12 mouse cellular contexts compared by ENCODE assay signal in genomic region chr10:91342083-91342482, GRCm38 (mm10).
"Had no signal": no experiment of that assay in that cellular context is flagged by ENCODE, and none has a peak within 500 bp of the region (broad histone marks: within the 10 kb centered on the region; RNA-seq: fewer than 3 reads in every experiment).

No protein-coding gene starts in this region.

- H3K27me3 ChIP-seq: kidney, embryonic 15.5 days; limb, embryonic 15.5 days; liver, embryonic 13.5 days; midbrain, embryonic 15.5 days; neural tube, embryonic 13.5 days; stomach, embryonic 15.5 days had no signal

- H3K4me1 ChIP-seq: kidney, embryonic 15.5 days; limb, embryonic 15.5 days; liver, embryonic 13.5 days; neural tube, embryonic 13.5 days; stomach, embryonic 15.5 days had no signal

- H3K36me3 ChIP-seq: kidney, embryonic 15.5 days; limb, embryonic 15.5 days; liver, embryonic 13.5 days; midbrain, embryonic 15.5 days; neural tube, embryonic 13.5 days; stomach, embryonic 15.5 days had no signal

- H3K4me3 ChIP-seq: kidney, embryonic 15.5 days; left cerebral cortex, adult 2 months; limb, embryonic 15.5 days; liver, embryonic 13.5 days; midbrain, embryonic 15.5 days; neural tube, embryonic 13.5 days; stomach, embryonic 15.5 days had no signal

- ATAC-seq: midbrain, embryonic 15.5 days had no signal

- H3K9me3 ChIP-seq: kidney, embryonic 15.5 days; limb, embryonic 15.5 days; liver, embryonic 13.5 days; midbrain, embryonic 15.5 days; neural tube, embryonic 13.5 days; stomach, embryonic 15.5 days had no signal

- DNase-seq: kidney, postnatal 25 days; liver, embryonic 13.5 days; lung, adult 18-20 months; right cerebral cortex, postnatal 14 days; thymus, adult 2 months; thymus, postnatal 36 days had no signal
